Mouse (Mus musculus): ENCODE results near the gene Gas2l3.

Gas2l3 gene

DNA sequence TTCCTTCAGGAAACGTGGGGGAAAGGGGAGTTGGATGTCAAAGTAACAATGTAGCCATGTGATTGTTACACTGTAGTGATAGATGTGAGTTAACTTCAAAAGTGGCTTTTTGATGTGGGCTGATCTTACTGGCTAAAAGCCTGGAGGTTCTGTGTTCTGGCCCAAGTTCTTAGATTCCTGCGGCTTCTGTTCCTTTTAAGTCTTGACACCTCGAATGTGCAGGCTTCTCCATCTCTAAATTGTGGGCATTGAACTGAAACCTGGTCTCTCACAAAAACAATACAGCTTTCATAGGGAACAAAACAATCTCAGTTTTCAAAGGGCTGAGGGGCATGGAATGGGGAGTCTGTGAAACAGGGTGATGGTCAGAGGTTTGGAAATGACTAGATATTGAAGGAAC, 614 bp upstream of the Gas2l3 start:
- in situ Hi-C loops (cut with MseI, MboI): no loop called here

DNA sequence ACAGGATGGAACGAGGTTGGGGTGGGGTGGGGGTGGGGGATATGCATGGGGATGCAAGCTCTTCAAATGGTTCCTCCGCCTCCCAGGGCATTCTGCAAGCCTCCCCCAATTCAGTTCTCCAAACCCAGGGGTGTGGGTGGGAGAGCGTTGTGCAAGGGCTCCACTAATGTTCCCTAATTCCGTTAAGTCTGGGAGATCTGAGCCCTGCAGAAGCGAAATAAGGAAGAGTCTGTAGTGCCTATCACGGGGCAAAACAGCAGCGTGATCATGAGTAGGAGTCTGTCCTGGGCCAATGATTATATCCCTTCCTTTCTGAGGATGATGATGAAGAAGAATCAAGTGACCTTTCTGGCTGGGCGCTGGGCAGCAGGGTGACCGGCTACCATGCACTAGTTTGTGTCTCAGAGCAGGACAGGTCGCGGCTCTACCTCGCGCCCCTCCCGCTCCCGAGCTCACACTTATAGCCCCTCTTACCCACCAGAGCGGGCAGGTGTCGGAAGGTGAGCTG, 598 bp downstream of the Gas2l3 start:
- in situ Hi-C loops (cut with MseI, MboI): no loop called here

DNA sequence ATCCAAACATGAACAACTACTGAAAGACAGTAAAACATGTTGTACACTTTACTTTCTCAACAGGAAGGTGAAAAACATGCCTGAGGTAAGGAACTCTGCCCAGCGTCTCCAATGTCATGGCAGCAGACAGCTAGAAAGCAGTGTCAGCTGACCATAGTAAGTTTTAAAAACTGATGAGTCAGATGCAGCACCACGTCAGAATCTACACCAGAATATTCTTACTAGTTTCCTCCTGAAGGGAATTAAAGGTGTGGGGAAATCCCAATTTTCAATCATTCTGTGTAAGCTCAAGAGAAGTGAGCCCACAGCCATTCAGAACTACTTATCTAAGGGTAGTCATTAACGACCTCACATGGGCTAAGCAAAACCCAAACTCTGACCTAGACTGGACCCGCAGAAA, 1.1 kb downstream of the Gas2l3 start:
- in situ Hi-C loops (cut with MseI, MboI): no loop called here

DNA sequence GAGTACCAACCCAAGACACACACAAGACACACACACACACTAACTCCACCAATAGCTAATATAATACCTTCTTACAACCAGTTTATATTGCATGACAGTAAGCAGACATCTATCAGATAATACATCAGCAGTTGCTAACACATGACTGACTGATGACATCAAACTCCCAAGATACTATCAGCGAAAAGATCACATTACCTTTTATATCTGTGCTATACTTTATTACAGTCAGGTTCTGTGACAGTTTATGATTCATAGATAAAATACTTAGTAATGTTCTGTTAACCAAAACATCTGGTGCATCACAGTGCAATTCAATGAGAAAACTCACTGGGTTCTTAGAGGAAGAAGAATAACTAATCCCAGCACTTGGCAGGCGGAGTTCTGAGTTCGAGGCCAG, 1.8 kb downstream of the Gas2l3 start:
- in situ Hi-C loops (cut with MseI, MboI): no loop called here

DNA sequence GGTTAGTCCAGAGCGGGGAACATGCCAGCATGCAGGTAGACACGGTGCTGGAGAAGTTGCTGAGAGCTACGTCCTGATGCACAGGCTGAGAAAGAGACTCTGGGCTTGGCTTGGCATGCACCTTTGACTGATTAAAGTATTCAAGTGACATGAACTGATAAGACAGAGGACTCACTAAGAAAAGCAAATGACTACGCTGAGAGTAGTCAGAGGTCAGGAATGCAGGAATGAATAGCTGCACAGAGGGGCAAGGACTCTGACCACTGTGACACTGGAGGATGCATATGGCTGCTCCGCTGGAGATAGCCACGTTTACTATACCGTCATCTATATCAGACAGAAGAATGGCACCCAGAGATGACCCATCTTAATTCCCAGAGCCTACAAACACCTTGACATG, 4.4 kb downstream of the Gas2l3 start:
- in situ Hi-C loops (cut with MseI, MboI): no loop called here

DNA sequence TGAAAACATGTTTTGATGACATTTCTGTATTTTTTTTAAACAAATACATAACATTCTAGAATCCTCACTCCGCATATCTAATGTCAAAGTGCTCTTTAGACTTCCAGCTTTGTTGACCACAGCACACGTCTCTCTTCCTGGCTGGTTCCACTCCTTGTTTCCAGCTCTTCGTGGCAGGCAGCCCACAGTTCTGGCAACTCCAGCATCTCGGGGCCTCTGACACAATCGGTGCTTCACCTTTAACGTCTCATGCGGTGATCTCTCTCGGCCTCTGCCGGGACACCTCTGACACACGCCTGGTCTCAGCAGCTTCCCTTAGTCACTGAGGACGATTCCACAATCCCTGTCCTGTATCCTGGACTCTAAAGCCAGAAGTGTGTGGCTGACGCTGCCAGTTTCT, 5.8 kb downstream of the Gas2l3 start:
- in situ Hi-C loops (cut with MseI, MboI): no loop called here

DNA sequence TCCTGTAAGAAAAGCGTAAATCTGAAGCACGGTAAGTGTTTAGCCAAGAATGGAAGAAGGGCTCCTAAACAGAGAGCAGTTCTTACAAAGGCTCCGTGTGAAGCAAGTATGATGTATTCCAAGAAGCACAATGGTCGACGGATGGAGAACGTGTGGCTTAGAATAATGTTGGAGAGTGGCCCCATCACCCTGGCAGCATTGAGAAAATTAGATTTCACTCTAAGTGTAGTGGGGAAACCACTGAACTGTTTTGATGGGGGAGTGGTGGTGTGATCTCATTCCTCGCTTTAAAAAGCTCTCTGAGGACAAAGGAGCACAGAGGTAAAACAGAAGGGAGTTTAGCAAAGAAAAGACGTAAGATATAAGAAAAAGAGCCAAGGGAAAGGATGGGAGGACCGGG, 6.3 kb downstream of the Gas2l3 start:
- in situ Hi-C loops (cut with MseI, MboI): no loop called here

DNA sequence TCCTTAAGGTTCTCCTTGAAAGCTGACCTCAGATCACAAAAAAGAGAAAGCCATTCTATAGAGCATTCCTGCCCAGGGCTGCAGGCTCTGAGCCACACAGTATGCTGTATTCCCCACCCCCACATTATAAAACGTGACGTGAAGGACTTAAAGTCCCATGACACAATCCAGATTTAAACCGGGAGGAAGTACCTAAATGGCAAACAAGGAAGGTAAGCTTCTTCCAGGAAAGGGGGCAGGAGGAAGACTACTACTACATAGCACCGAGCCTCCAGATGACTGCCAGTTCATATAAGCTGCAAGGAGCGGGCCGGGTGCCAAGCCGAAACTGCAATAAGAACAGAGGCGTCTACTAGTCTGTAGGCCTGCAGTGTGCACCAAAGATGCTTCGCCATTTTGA, 7.8 kb downstream of the Gas2l3 start:
- in situ Hi-C loops (cut with MseI, MboI): no loop called here

DNA sequence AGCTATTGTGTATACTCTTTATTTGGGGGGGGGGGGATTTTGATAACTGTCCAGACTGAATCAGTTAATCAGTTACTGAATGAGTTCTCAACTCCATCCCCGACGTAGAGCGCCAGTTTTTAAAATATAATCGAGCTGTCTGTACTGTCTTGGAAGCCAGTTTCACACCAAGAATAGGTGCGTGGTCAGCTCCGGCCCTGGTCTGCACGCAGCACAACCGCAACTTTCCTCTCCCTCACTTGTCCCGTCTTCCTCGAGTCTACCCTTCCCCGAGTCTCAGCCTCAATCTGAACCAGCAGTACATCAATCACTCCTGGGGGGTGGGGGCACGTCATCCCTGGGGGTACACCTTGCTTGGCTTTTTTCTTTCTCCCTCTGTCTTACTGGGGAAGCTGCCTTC, 8.4 kb downstream of the Gas2l3 start:
- in situ Hi-C loops (cut with MseI, MboI): no loop called here

DNA sequence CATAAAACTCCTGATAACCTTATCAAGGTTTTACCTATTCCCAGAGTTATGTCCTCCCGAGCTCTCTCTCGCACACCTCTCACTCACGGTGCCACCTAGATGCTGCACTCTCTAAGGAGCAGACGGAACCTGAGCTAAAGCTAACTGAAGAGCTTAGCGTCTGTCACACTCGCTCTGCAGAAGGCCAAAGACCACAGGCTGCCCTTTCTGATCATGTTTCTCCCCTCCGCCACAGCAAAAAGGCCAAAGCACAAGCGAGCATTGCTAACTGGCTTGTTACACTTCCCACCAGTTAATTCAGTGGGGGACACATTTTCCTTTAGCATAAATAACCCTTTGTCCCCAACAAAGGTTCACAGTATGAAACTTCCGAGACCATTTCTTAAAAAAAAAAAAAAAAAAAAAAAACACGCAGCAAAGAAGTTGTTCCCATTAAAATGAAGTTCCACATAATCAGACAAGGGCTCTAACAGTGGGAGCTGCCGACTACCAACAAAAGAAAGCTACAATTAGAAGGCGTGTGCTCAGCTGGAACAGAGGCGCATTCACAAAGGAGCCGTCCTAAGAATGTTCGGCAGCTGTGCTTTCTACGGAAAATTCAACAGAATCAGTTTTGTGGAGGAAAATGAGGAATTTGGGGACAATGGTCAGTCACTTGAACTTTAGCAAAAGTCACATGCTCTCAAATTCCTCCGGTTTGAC, 9.1 kb downstream of the Gas2l3 start:
- in situ Hi-C loops (cut with MseI, MboI): no loop called here

DNA sequence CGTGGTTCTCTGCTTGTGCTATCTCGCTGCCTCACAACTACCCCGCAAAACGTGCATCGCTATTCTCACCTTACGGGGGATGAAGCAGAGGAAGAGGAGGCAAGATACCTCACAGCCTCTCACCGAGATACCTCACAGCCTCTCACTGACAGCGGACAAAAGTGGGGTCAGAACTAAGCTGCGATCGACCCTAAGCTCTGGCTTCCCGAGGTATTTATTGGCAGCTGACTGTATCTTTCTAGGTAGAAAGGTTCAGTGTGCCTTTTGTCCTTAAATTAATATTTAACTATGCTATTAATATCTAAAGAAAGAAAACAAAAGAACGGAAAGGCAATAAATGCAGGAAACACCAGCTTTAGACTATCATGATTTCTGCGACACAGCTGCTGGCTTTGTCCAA, 11.0 kb downstream of the Gas2l3 start:
- in situ Hi-C loops (cut with MseI, MboI): no loop called here

DNA sequence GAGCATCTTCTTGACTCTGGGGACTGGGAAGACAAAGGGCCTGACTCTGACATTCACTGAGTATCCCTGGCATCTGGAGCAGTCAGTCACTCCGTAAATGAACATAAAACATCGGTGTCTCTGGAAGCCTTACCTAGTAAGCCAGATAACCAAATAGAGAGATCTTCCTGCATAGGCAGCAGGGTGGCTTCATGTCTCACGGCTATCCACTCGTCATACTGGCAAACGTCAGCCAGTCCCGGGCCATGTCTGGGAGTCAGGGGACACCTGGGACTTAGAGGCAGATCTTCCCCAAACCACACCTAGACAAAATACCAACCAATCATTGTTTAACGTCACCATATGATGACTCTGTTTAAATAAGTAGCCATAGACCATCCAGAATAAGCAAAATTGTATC, 13.0 kb downstream of the Gas2l3 start:
- in situ Hi-C loops (cut with MseI, MboI): no loop called here

DNA sequence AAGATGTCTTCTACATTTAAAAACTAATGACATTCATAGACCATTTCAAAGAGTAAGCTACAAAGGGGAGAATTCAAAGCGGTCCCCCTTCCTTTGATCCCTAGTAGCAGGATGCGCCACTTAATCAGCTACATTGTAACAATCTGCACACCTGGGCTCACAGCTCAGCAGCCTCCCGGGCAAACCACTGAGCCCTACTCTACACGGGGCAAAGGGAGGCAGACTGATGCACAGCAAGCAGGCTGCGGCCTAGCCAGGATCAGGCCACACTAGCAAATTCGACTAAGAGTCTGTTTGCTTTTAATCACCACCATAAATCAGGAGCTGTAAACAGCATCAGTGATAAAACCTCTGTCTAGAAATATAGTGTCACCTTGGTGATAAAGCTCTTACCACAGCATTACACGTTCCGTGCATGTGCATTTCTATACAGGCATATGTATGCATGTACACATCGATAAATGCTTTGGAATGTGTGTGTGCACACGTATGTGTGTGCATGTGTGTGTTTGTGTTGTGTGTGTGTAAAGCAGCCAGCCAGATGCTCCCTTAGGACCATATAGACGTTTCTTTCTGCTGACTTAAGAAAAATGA, 18.9 kb downstream of the Gas2l3 start:
- in situ Hi-C loops (cut with MseI, MboI): no loop called here

DNA sequence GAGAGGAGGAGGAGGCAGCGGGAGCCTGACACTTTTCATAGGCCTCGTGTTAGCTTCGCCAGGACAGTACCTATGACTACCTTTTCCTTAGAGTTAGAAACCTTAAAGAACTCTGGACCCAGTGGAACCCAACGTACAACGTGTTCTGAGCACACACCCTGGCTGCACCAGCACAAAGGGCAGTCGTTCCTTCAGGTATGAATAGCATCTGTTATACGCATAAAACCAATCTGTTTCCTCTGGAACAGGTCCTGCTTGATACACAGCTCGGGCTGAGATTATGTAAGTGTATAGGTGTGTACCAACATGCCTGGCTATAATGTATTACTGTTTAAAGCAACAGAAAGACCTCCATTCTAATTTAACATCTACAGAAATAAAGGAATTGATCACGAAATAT, 19.6 kb downstream of the Gas2l3 start:
- in situ Hi-C loops (cut with MseI, MboI): no loop called here

DNA sequence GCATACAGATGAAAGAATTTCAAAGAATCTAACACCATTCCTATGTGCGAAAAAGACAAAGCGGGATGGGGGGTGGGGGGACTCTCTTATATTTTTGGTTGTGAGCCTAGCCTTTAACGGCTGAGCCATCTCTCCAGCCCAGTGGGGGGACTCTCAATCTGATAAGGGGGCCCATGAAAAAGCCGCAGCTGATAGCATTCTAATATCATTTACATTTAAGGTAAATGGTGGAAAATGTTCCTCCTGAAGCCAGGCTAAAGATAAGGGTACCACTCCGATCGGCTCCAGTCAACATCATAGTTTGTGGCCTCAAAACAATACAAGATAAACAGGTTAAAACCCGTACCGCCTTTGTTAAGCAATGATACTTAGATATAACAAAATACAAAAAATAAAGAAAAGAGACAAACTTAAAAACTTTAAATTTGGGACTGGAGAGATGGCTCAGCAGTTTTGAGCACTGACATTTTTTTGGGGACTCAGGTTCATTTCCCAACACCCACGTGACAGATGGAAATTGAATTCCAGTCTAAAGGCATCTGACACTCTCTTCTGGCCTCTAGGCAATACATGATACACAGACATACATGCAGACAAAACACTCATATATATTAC, 20.5 kb downstream of the Gas2l3 start:
- in situ Hi-C loops (cut with MseI, MboI): no loop called here

DNA sequence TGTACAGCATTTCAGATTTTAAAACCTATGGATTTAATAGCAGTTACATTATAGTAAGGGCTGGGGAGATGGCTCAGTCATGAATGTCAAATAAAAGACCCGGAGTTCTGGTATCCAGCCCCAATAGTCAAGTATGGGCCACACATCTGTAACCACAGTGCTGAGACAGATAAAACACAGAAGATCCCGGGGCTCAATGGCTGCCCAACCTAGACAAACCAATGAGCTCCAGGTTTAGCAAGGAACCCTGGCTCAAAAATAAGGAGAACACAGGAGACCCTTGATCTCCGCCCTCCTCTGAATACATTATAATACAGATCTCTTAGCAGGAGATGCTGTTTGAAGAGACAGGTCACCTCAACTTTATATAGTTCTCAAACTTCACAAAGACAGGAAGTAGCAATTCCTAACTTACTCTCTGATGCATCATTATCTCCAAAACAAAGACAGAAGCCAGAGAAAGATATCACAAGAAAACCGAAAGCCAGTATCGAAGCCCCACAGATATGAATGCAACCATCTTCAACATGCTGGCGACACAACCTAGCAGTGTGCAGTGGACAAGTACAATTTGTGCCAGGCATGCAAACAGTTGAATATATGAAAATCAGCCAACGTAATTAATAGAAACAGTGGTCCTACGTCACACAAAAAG, 21.1 kb downstream of the Gas2l3 start:
- in situ Hi-C loops (cut with MseI, MboI): no loop called here

DNA sequence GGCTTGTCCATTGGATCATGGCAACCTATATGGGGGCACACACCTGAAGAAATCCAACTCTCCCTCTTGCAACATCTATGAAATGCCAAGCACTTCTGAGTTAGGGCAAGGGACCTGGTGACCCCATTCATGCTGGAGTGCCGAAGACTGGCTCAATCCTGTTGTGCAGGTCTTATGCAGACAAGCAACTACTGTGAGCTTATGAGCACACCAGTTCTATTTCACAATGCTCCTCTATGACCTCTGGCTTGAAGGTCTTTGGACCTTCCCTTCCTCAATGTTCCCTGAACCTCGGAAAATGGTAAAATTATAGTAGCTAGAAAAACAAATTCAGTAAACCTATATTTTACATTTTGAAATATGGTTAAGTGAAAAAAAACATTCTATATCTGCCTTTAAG, 25.8 kb downstream of the Gas2l3 start:
- in situ Hi-C loops (cut with MseI, MboI): no loop called here

DNA sequence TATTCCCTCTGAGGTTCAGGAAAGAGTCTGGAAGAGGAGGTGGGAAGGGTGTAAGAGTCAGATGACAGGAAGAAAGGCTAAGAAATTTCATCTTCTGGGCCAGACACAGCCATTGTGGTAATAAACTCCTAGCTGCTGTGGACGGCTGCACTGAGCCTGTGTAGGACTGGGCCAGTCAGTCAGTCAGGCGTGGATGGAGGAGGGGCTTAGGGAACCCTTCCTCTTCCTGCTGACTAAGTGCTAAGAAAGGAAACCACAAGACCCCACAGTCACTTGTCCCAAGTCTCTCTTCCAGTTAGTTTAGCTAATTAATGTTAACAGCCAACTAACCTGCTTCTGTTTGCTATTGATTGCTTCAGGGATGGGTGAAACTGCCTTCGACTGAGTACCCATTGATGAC, 28.3 kb downstream of the Gas2l3 start:
- in situ Hi-C loops (cut with MseI, MboI): no loop called here

DNA sequence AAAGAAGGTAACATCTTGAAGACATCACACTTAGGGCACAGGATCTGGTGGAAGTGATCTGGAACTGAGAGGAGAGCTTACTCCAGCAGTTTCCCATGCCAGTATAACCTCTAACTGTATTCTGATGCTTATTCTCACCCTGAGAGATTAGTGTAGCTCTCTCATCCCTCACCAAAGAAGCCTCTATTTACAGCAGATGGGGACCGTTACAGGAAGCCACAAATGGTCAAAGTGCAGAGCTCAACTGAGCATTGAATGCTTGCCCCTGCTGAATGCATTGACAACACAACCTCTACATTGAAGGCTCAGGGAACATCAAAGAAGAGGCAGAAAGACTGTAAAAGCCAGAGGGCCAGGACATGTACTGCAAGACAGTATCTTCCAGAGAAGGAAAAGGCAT, 36.2 kb downstream of the Gas2l3 start:
- in situ Hi-C loops (cut with MseI, MboI): no loop called here

DNA sequence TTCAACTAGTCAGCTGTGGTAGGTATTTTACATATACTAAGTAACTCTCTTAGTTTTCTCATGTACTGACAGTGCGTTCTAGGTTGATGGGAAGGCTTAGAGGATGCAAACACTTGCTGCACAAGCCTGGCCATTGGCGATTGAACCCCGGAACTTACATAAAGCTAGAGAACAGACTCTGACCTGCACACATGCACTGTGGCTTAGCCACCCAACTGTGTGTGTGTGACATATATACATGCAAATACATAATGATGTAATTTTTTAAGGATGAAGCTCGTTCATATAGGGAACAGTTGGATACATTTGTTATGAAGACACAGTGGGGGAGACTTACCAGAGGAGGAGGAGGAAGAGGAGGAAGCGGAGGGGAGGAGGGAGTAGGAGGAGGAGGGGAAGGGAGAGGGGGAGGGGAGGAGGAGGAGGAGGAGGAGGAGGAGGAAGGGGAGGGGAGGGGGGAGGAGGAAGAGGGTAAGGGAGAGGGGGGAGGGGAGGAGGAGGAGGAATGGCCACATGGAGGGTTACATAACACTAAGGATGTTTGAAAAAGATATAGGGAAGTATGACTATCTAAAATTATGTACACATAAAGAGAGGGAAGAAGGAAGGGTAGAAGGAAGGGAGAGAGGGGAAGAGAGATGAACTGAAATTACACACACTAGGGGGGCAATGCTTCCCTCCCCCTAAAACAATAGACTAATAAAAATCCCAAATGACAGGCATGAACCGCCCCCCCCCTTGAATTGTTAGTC, 36.9 kb downstream of the Gas2l3 start:
- in situ Hi-C loops (cut with MseI, MboI): no loop called here

DNA sequence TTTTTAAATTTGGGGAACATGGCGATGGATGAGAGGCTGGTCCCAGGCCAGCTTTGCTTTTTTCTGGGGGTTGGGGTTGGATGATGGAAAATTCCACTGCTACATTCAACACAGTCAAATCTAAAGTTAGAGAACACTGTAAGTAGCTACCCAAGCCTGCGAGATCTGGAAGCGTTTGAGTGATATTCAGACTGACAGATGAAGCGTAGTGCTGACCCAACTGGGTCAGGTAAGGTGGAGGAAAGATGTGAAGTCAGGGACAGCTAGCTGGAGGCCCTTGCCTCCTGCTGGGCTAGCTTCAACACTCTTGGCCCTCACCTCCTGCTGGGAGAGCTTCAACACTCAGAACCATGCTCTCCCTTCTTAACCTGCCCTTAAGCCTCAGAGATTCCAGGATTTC, 38.8 kb downstream of the Gas2l3 start:
- in situ Hi-C loops (cut with MseI, MboI): no loop called here
